Mouse (Mus musculus): ENCODE measurements around the gene Zfp704. TPM values are rescaled to one million over a fixed set of nuclear protein-coding genes. Genes with fewer than 3 reads are reported as not detected.
A peak's percentile ranks its signal among the peaks of the same experiment; 100 is the strongest.

The Zfp704 gene
- polyA plus RNA-seq (2015; fragmentation: Nextera tagmentation; extraction: Ambion mirVana) = 7.4 and 8.5 TPM in 2 replicates

GRCm38 (mm10) chr3:9609581-9610341, at the start of gene Zfp704:
Gene Zfp704, minus strand, starts transcription at chr3:9610085.
- H3K27ac ChIP-seq (replicated peaks) = peak within 1 kb of the TSS; percentile 98
- H3K27me3 ChIP-seq = no peaks in the 10 kb centered on the region
- H3K36me3 ChIP-seq = no peaks in the 10 kb centered on the region
- H3K4me1 ChIP-seq (replicated peaks) = peaks cover 33% of the 10 kb centered on the region
- H3K4me2 ChIP-seq = peak within 1 kb of the TSS; percentile 83
- peak; percentile 94 for ATAC-seq (ENCODE audit: low read depth)
- WGBS = under 1% methylated on average over 87 of the region's 97 CpGs
- H3K9me3 ChIP-seq = no peaks in the 10 kb centered on the region
- H3K9ac ChIP-seq = peak within 1 kb of the TSS; percentile 98
- H3K4me3 ChIP-seq = peak within 1 kb of the TSS; percentile 86

- Histone ChIP-seq H3K9ac (no peak overlapping the region), H3K27me3 (no peaks in the 10 kb centered on the region), H3K9me3 (no peaks in the 10 kb centered on the region), H3K4me3 (no peak overlapping the region), H3K36me3 (no peaks in the 10 kb centered on the region), H3K27ac (replicated peaks) (no peak overlapping the region), H3K4me1 (replicated peaks) (peaks cover 9% of the 10 kb centered on the region), H3K4me2 (no peak overlapping the region)
- WGBS = 90% methylated on average over 10 of the region's 10 CpGs
- no peak for ATAC-seq (ENCODE audit: low read depth)
Observed at GRCm38 (mm10) chr3:9633036-9634005, 23.4 kb upstream of the Zfp704 start.

GRCm38 (mm10) chr3:9629951-9630350, 20.1 kb upstream of the Zfp704 start:
- Histone ChIP-seq H3K9ac (0 out of 2 replicates have a peak overlapping the region, but pooled peaks have one; percentile 42), H3K27me3 (no peaks in the 10 kb centered on the region), H3K36me3 (no peaks in the 10 kb centered on the region), H3K4me1 (replicated peaks) (peaks cover 9% of the 10 kb centered on the region), H3K27ac (replicated peaks) (no peak overlapping the region), H3K4me3 (no peak overlapping the region), H3K9me3 (no peaks in the 10 kb centered on the region), H3K4me2 (peak overlapping the region; percentile 43)
- ATAC-seq (ENCODE audit: low read depth) = peak; percentile 36; the same call in 1 of the 2 replicates
- 18% methylated on average over 17 of the region's 17 CpGs for WGBS

DNA sequence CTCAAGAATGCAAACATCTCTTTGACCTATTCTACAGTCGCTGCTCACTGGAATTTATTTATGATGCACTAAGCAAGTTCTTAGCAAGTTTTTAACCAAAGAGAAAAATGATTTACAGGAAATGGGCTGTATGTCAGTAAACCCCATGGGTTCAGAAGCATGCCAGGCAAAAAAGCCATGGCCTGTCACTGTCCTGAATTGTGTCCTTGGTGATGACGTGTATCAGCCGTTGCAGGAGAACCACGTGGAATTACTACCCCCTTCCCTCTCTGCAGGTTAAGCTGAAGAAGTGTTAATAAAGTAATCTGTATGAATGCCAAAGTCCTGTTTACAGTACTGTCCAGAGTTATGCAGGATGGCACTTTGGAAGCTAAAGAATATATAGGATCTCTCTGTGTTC, 18.2 kb upstream of the Zfp704 start:
- ATAC-seq (ENCODE audit: low read depth) = no peak
- 71% methylated on average over 4 of the region's 4 CpGs for WGBS
- Histone ChIP-seq H3K4me1 (replicated peaks) (peaks cover 9% of the 10 kb centered on the region), H3K9ac (no peak overlapping the region), H3K36me3 (no peaks in the 10 kb centered on the region), H3K27me3 (no peaks in the 10 kb centered on the region), H3K9me3 (no peaks in the 10 kb centered on the region), H3K4me3 (no peak overlapping the region), H3K4me2 (no peak overlapping the region), H3K27ac (replicated peaks) (no peak overlapping the region)

DNA sequence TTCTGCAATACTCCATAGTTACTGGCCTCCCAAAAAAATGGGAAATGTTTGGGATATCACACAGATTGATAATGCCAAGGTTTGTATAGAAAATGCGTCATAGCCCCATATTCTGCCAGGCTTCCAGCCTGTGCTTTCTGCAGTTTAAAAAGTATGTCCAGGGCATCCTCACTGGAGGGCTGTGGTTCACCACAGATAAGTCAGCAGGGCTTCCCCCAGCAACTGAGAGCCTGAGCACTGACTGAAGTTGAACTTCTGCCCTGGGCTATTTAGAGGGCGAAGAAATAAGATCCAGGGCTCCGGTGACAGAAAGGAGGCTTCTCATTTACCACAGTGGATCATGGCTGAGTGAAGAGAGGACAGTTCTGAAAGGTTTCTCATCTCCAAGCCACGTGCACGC, 16.3 kb upstream of the Zfp704 start:
- no peaks in the 10 kb centered on the region for H3K27me3 ChIP-seq

DNA sequence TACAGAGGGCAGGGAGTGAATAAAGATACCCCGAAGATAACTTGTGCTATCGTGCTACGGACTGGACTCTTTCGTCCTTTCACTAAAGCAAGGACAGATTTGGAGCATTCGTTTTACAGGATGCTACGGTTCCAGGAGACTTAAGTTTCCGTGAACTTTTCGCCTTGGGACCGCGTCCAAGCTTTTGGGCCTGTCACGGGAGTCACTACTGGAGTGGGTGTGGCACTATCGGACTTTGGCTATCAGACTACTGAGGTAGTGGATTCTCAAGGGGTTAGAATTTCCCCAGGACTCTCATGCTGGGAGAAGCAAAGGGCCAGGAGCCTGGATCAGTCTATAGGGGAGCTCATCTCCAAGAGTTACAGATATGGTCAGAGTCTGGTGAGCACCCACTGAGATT, 10.7 kb upstream of the Zfp704 start:
- 94% methylated on average over 12 of the region's 12 CpGs for WGBS

More for the DNA sequence above, 16.3 kb upstream of the Zfp704 start:
- WGBS = 76% methylated on average over 5 of the region's 5 CpGs
- no peak for ATAC-seq (ENCODE audit: low read depth)
- no peaks in the 10 kb centered on the region for H3K9me3 ChIP-seq
- no peak overlapping the region for H3K27ac ChIP-seq (replicated peaks)
- no peak overlapping the region for H3K4me2 ChIP-seq
- no peak overlapping the region for H3K9ac ChIP-seq
- H3K4me3 ChIP-seq = no peak overlapping the region
- peaks cover 9% of the 10 kb centered on the region for H3K4me1 ChIP-seq (replicated peaks)
- H3K36me3 ChIP-seq = no peaks in the 10 kb centered on the region

GRCm38 (mm10) chr3:9619562-9620275, 9.8 kb upstream of the Zfp704 start:
- H3K4me2 ChIP-seq = no peak overlapping the region
- no peak for ATAC-seq (ENCODE audit: low read depth)
- H3K4me1 ChIP-seq (replicated peaks) = no peaks in the 10 kb centered on the region
- no peak overlapping the region for H3K9ac ChIP-seq
- H3K36me3 ChIP-seq = no peaks in the 10 kb centered on the region
- H3K27ac ChIP-seq (replicated peaks) = no peak overlapping the region
- H3K27me3 ChIP-seq = no peaks in the 10 kb centered on the region
- no peak overlapping the region for H3K4me3 ChIP-seq
- 56% methylated on average over 6 of the region's 6 CpGs for WGBS
- H3K9me3 ChIP-seq = no peaks in the 10 kb centered on the region

More for the DNA sequence above, 10.7 kb upstream of the Zfp704 start:
- H3K27ac ChIP-seq (replicated peaks) = no peak overlapping the region
- H3K4me3 ChIP-seq = no peak overlapping the region
- ATAC-seq (ENCODE audit: low read depth) = no peak
- H3K4me2 ChIP-seq = no peak overlapping the region
- no peaks in the 10 kb centered on the region for H3K27me3 ChIP-seq
- H3K36me3 ChIP-seq = no peaks in the 10 kb centered on the region
- no peak overlapping the region for H3K9ac ChIP-seq
- H3K9me3 ChIP-seq = no peaks in the 10 kb centered on the region
- H3K4me1 ChIP-seq (replicated peaks) = no peaks in the 10 kb centered on the region

GRCm38 (mm10) chr3:9617101-9617500, 7.2 kb upstream of the Zfp704 start:
- H3K4me1 ChIP-seq (replicated peaks) = no peaks in the 10 kb centered on the region
- H3K36me3 ChIP-seq = no peaks in the 10 kb centered on the region
- no peak overlapping the region for H3K9ac ChIP-seq
- WGBS = 76% methylated on average over 9 of the region's 9 CpGs
- no peak overlapping the region for H3K27ac ChIP-seq (replicated peaks)
- H3K9me3 ChIP-seq = no peaks in the 10 kb centered on the region
- no peak overlapping the region for H3K4me2 ChIP-seq
- H3K4me3 ChIP-seq = no peak overlapping the region
- no peak for ATAC-seq (ENCODE audit: low read depth)
- H3K27me3 ChIP-seq = no peaks in the 10 kb centered on the region

GRCm38 (mm10) chr3:9614676-9615075, 4.8 kb upstream of the Zfp704 start:
- Histone ChIP-seq H3K9ac (no peak overlapping the region), H3K27me3 (no peaks in the 10 kb centered on the region), H3K27ac (replicated peaks) (no peak overlapping the region), H3K36me3 (no peaks in the 10 kb centered on the region), H3K9me3 (no peaks in the 10 kb centered on the region), H3K4me3 (no peak overlapping the region), H3K4me1 (replicated peaks) (peaks cover 5% of the 10 kb centered on the region; the same call in 1 of the 2 replicates), H3K4me2 (no peak overlapping the region)
- no peak for ATAC-seq (ENCODE audit: low read depth)
- WGBS = 74% methylated on average over 12 of the region's 12 CpGs

DNA sequence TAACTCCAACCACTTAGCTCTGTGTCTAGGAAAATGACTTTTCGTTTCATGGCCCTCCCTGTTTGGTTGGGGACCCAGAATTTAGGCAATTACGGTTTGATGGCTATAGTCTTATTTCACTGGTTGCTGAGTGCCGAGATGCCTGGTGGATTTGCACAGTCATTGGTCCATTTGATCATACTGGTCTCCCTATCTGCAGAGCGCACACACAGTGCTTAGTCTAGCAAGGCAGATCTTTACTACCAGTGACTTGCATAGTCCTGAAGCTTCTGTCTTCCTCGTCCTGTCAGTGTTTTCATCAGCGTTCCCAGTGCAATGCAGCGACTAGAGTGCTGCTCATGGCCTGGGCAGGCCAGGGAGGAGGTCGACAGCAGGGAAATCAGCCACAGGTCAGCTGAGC, 4.1 kb upstream of the Zfp704 start:
- H3K4me1 ChIP-seq (replicated peaks) = peaks cover 5% of the 10 kb centered on the region; the same call in 1 of the 2 replicates
- no peaks in the 10 kb centered on the region for H3K36me3 ChIP-seq
- no peak overlapping the region for H3K4me3 ChIP-seq
- H3K9ac ChIP-seq = no peak overlapping the region
- WGBS = 78% methylated on average over 8 of the region's 8 CpGs
- no peak for ATAC-seq (ENCODE audit: low read depth)
- no peaks in the 10 kb centered on the region for H3K27me3 ChIP-seq
- no peak overlapping the region for H3K4me2 ChIP-seq
- H3K27ac ChIP-seq (replicated peaks) = no peak overlapping the region
- no peaks in the 10 kb centered on the region for H3K9me3 ChIP-seq

DNA sequence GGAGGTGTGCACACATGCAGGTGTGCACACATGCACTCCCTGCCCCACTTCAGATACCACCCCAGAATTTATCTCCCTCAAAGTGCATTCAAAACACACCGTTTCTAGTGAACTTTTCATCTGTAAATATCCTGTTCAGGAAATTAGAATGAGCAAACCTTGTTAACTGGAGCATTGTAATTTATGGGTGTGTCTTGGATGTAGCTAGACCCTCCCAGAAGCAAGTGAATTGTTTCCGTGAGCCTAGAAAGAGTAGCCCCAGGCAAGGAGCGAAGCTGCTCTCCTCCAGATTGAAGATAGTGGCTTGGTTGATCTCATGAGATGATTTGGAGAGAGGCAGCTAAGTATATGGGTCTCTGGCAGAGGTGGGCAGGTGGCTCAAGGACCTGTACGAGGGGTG, 1.3 kb upstream of the Zfp704 start:
- no peak overlapping the region for H3K9ac ChIP-seq
- no peak overlapping the region for H3K27ac ChIP-seq (replicated peaks)
- H3K27me3 ChIP-seq = no peaks in the 10 kb centered on the region
- H3K36me3 ChIP-seq = no peaks in the 10 kb centered on the region
- H3K4me3 ChIP-seq = no peak overlapping the region
- WGBS = 66% methylated on average over 4 of the region's 4 CpGs
- peaks cover 24% of the 10 kb centered on the region for H3K4me1 ChIP-seq (replicated peaks)
- no peaks in the 10 kb centered on the region for H3K9me3 ChIP-seq
- ATAC-seq (ENCODE audit: low read depth) = no peak
- H3K4me2 ChIP-seq = no peak overlapping the region

Data from neural tube, embryonic 13.5 days (tissue).